Mouse (Mus musculus) liver, adult 2 months (tissue): ENCODE measurements around the gene Wasl.

Source experiments
- CTCF ChIP-seq: fragments of 200-500 bp; IDR thresholded peaks from 2 replicates; pipeline ENCODE4 v1.5.1; 2011; ENCODE audit warnings: low read depth, low read length, control low read depth
- POLR2A ChIP-seq: fragments of 200-500 bp; IDR thresholded peaks from 2 replicates; pipeline ENCODE4 v1.6.1; 2011; ENCODE audit warnings: low read length, control low read depth; ENCODE audit not compliant: insufficient read depth; ENCODE audit errors: extremely low read depth

GRCm38 (mm10) chr6:24602351-24602750, 62.5 kb downstream of the Wasl start:
- no peak for TF ChIP-seq CTCF
- TF ChIP-seq POLR2A: no peak
